Mouse (Mus musculus) heart, postnatal 0 days (tissue): ENCODE measurements at regions not wholly inside any gene's neighbourhood (a gene's known extent, or its start where the extent isn't known, plus 50 kb on each side); places are given as distances from the start of the nearest gene placed in this dataset.

Experiments
- CTCF ChIP-seq: IDR thresholded peaks from 2 replicates; pipeline ENCODE4 v1.5.1; 2016; ENCODE audit warnings: antibody characterized with exemption, control low read depth, low read depth
- EP300 ChIP-seq: IDR thresholded peaks from 2 replicates; pipeline ENCODE4 v1.6.1; 2016; ENCODE audit warnings: antibody characterized with exemption, low read depth

DNA sequence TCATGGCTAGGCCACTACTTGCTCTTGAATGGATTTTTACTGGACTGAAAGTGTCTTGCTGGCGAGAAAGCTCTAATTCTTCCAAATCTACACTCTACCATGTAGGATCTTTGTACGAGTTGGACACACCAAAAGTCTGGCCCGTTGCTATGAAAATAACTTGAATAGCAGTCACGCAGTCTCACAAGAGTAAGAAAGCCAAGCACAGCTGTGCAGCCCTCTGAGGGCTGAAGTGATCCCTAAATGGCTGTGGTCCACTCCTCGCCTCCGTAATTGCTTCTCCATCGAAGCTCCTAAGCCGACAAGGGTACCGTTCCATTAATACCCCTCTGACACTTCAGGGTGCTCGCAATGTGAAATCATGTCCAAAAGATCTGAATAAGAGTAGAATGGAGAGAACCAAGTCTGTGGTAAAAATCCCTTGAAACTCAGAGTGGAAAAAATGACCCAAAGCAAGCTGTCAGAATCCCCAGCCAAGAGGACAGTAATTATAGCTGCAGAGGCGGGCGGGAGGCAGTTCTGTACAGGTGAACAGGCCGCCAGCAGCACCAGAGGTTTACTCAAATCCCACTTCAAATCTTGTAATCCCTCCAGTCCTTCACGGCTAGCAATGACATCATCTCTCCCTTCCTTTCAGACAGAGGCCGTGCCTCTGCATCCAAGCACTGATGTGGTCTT, 66.1 kb downstream of the Tmem30b start:
- TF ChIP-seq CTCF (no peak), EP300 (no peak)
